Mouse (Mus musculus) liver, adult 2 months (tissue): ENCODE data around the gene Crip1. TPM values are rescaled to one million over a fixed set of nuclear protein-coding genes. Genes with fewer than 3 reads are reported as not detected.
"Not testable (repeated sequence)": the region's sequence is repeated elsewhere in the genome, so short reads cannot be mapped to it uniquely, and the experiment has no call there.

ENCODE experiments used
- DNase-seq: peaks from one replicate; pipeline ENCODE4 v3.0.0-alpha.2; 2011; ENCODE audit warnings: low read depth, low spot score; ENCODE audit errors: extremely low read depth
- H3K27ac ChIP-seq: fragments of 200-500 bp; replicated peaks from 2 replicates; pipeline ENCODE4 v1.5.1; 2012; ENCODE audit warnings: low read depth, mild to moderate bottlenecking, control low read depth, inconsistent platforms, low read length; ENCODE audit not compliant: insufficient read depth
- H3K27me3 ChIP-seq: fragments of 200-500 bp; 2 replicates; pipeline ENCODE4 v1.6.1; 2012; ENCODE audit warnings: mild to moderate bottlenecking, moderate library complexity, low read length, inconsistent platforms; ENCODE audit not compliant: control insufficient read depth, insufficient read depth
- H3K36me3 ChIP-seq: fragments of 200-500 bp; 2 replicates; pipeline ENCODE4 v1.6.1; 2012; ENCODE audit warnings: low read length, inconsistent platforms; ENCODE audit not compliant: control insufficient read depth, insufficient read depth
- H3K4me1 ChIP-seq: fragments of 200-500 bp; 2 replicates; pipeline ENCODE4 v1.6.1; 2011; ENCODE audit warnings: low read length; ENCODE audit not compliant: control insufficient read depth, insufficient read depth
- H3K4me3 ChIP-seq: fragments of 200-500 bp; 2 replicates; pipeline ENCODE4 v1.5.1; 2011; ENCODE audit warnings: low read depth, mild to moderate bottlenecking, control low read depth, low read length, moderate library complexity; ENCODE audit not compliant: insufficient read depth
- H3K79me2 ChIP-seq: fragments of 200-500 bp; 2 replicates; pipeline ENCODE4 v1.6.1; 2012; ENCODE audit warnings: inconsistent platforms, mild to moderate bottlenecking, low read length, moderate library complexity; ENCODE audit not compliant: control insufficient read depth, insufficient read depth
- H3K9ac ChIP-seq: fragments of 200-500 bp; 2 replicates; pipeline ENCODE4 v1.6.1; 2012; ENCODE audit warnings: low read depth, mild to moderate bottlenecking, control low read depth, inconsistent platforms, low read length
- CTCF ChIP-seq: fragments of 200-500 bp; IDR thresholded peaks from 2 replicates; pipeline ENCODE4 v1.5.1; 2011; ENCODE audit warnings: low read depth, low read length, control low read depth
- POLR2A ChIP-seq: fragments of 200-500 bp; IDR thresholded peaks from 2 replicates; pipeline ENCODE4 v1.6.1; 2011; ENCODE audit warnings: low read length, control low read depth; ENCODE audit not compliant: insufficient read depth; ENCODE audit errors: extremely low read depth
- WGBS: fragments of 180-500 bp; shearing (Covaris S2); methylation state at CpG from one replicate; pipeline ENCODE4 v1.1.7; 2018; 5-methylcytosine and 5-hydroxymethylcytosine counted together
- polyA plus RNA-seq: library from polyadenylated mRNA; depleted of rRNA; stranded (reverse); fragments of >200 nt; gene quantifications from 2 replicates; pipeline ENCODE4 v1.2.3, GENCODE M21; 2012; rRNA removed
- total RNA-seq: library from RNA; depleted of rRNA; stranded (reverse); fragments of >200 nt; gene quantifications from 2 replicates; pipeline ENCODE4 v1.2.3, GENCODE M21; 2014; rRNA removed

Crip1 gene
- total and polyA plus RNA-seq, 2 experiments, result 22.2 to 25.0 TPM

DNA sequence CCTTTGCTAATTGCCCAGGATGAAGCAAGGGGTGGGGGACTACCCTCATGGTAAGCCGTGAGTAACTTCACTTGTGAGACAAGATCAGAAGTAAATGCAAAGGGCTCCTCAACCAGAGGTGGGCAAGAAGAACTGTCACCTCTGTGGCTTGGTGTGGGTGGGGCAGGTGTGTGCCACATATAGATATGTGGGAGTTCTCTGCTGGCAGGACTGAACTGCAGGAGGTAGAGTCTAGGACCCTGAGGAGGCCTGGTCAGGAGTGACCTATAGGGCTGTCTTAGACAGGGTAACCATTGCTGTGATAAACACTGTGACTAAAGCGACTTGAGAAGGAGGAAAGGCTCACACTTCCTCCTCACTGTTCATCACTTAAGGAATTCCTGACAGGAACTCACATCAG, 47.3 kb downstream of the Crip1 start:
- Histone ChIP-seq H3K79me2 (no peaks in the 10 kb centered on the region), H3K4me1 (no peaks in the 10 kb centered on the region), H3K4me3 (no peak overlapping the region), H3K27me3 (no peaks in the 10 kb centered on the region; the same call in 1 of the 2 replicates), H3K36me3 (no peaks in the 10 kb centered on the region), H3K27ac (no peak overlapping the region), H3K9ac (no peak overlapping the region)
- WGBS, result 52% methylated on average over 2 of the region's 2 CpGs
- no peak for DNase-seq
- TF ChIP-seq POLR2A (no peak), CTCF (no peak)

- H3K36me3 ChIP-seq, H3K79me2 ChIP-seq, H3K4me3 ChIP-seq, H3K4me1 ChIP-seq, H3K9ac ChIP-seq, DNase-seq, H3K27me3 ChIP-seq, H3K27ac ChIP-seq: not testable (repeated sequence)
- 95% methylated on average over 3 of the region's 6 CpGs for WGBS
Observed at GRCm38 (mm10) chr12:113199132-113199531, 53.0 kb downstream of the Crip1 start.

DNA sequence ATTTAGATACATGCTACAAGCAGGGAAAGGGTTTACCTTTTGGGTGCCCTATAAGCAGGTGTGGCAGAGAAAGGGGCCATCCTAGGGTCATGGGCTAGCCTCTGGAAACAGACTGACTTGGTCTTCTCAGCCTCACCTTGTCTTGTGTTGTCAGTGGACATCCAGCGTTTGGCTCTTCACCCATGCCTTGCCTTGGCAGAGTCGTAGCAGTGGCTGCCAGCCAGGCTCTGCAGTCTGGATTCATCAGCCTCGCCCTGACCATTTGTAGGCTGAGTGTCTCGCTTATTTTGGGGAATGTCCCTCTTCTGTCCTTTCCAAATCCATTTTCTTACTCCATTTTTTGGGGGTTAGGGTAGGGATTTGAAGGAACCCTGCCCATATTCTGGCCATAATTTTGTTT, 55.2 kb downstream of the Crip1 start:
- H3K36me3 ChIP-seq, result no peaks in the 10 kb centered on the region
- H3K4me3 ChIP-seq, result no peak overlapping the region
- no peak overlapping the region for H3K27ac ChIP-seq
- no peaks in the 10 kb centered on the region for H3K27me3 ChIP-seq
- no peak for TF ChIP-seq CTCF
- TF ChIP-seq POLR2A, result no peak
- no peaks in the 10 kb centered on the region for H3K4me1 ChIP-seq
- WGBS, result 96% methylated on average over 4 of the region's 4 CpGs
- DNase-seq, result no peak
- H3K9ac ChIP-seq, result no peak overlapping the region
- H3K79me2 ChIP-seq, result no peaks in the 10 kb centered on the region

GRCm38 (mm10) chr12:113202008-113202407, 55.9 kb downstream of the Crip1 start:
- Histone ChIP-seq H3K27me3 (no peaks in the 10 kb centered on the region), H3K79me2 (no peaks in the 10 kb centered on the region), H3K9ac (no peak overlapping the region), H3K27ac (no peak overlapping the region), H3K36me3 (no peaks in the 10 kb centered on the region), H3K4me1 (no peaks in the 10 kb centered on the region), H3K4me3 (no peak overlapping the region)
- TF ChIP-seq POLR2A (no peak), CTCF (no peak)
- no peak for DNase-seq

Other genes starting within 250 kb of the Crip1 start
- gene Jag2, start 216.5 kb upstream of the Crip1 start, total RNA-seq, result under 0.01 and 0.27 TPM in 2 replicates
- 0.13 and 0.29 TPM in 2 replicates for gene Jag2, start 216.5 kb upstream of the Crip1 start, polyA plus RNA-seq
- gene Nudt14, start 204.2 kb upstream of the Crip1 start, total RNA-seq, result 17.7 and 21.2 TPM in 2 replicates
- gene Nudt14, start 204.2 kb upstream of the Crip1 start, polyA plus RNA-seq, result 29.3 and 36.3 TPM in 2 replicates
- gene Btbd6, start 169.8 kb upstream of the Crip1 start, total RNA-seq, result 5.2 and 7.9 TPM in 2 replicates
- gene Btbd6, start 169.8 kb upstream of the Crip1 start, polyA plus RNA-seq, result 17.8 and 18.9 TPM in 2 replicates
- gene Brf1, start 145.6 kb upstream of the Crip1 start, total RNA-seq, result 17.1 and 19.6 TPM in 2 replicates
- gene Brf1, start 145.6 kb upstream of the Crip1 start, polyA plus RNA-seq, result 26.2 and 31.5 TPM in 2 replicates
- gene Pacs2, start 131.8 kb upstream of the Crip1 start, total RNA-seq, result 5.2 and 7.5 TPM in 2 replicates
- 11.8 and 15.3 TPM in 2 replicates for gene Pacs2, start 131.8 kb upstream of the Crip1 start, polyA plus RNA-seq
- 0.20 TPM in 1 of 2 replicates, not detected in the other for gene Tex22, start 71.8 kb upstream of the Crip1 start, total RNA-seq
- 0.10 and 0.12 TPM in 2 replicates for gene Tex22, start 71.8 kb upstream of the Crip1 start, polyA plus RNA-seq
- 6.0 and 8.9 TPM in 2 replicates for gene Mta1, start 48.0 kb upstream of the Crip1 start, total RNA-seq
- 24.3 and 31.7 TPM in 2 replicates for gene Mta1, start 48.0 kb upstream of the Crip1 start, polyA plus RNA-seq
- 24.3 and 37.3 TPM in 2 replicates for gene Crip2, start 6.1 kb upstream of the Crip1 start, total RNA-seq
- 217 and 245 TPM in 2 replicates for gene Crip2, start 6.1 kb upstream of the Crip1 start, polyA plus RNA-seq
- 0.09 and 0.34 TPM in 2 replicates for gene Tedc1, start 10.1 kb downstream of the Crip1 start, total RNA-seq
- 0.15 and 0.45 TPM in 2 replicates for gene Tedc1, start 10.1 kb downstream of the Crip1 start, polyA plus RNA-seq
- not detected in 2 replicates for gene Tmem121, start 39.6 kb downstream of the Crip1 start, total RNA-seq
- not detected in 2 replicates for gene Tmem121, start 39.6 kb downstream of the Crip1 start, polyA plus RNA-seq